Mouse (Mus musculus): ENCODE measurements around the gene Sept9.

The Sept9 gene

GRCm38 (mm10) chr11:117218070-117218469 lies 18.6 kb downstream of the Sept9 start:
- in situ Hi-C loops (cut with MboI, MseI) = loop anchor here (10.0 to 25.0 kb wide), 3 partner anchors 907 to 1587 kb away; no protein-coding TSS in a partner anchor

- in situ Hi-C loops (cut with MboI, MseI) = loop anchor here (10.0 to 25.0 kb wide), 3 partner anchors 906 to 1586 kb away; no protein-coding TSS in a partner anchor
These were observed 19.0 kb downstream of the Sept9 start for GRCm38 (mm10) chr11:117218498-117218897.

GRCm38 (mm10) chr11:117220777-117221176 lies 21.3 kb downstream of the Sept9 start:
- in situ Hi-C loops (cut with MboI, MseI) = loop anchor here in 1 of 2 experiments (25.0 kb wide), 1 partner anchor 1567 kb away; no protein-coding TSS in a partner anchor

GRCm38 (mm10) chr11:117221182-117221581 lies 21.7 kb downstream of the Sept9 start:
- in situ Hi-C loops (cut with MboI, MseI) = loop anchor here in 1 of 2 experiments (25.0 kb wide), 1 partner anchor 1566 kb away; no protein-coding TSS in a partner anchor

- in situ Hi-C loops (cut with MboI, MseI) = loop anchor here in 1 of 2 experiments (25.0 kb wide), 1 partner anchor 1564 kb away; no protein-coding TSS in a partner anchor
These were observed 23.4 kb downstream of the Sept9 start for GRCm38 (mm10) chr11:117222899-117223298.

- in situ Hi-C loops (cut with MboI, MseI) = loop anchor here in 1 of 2 experiments (25.0 kb wide), 1 partner anchor 1562 kb away; no protein-coding TSS in a partner anchor
These were observed 25.3 kb downstream of the Sept9 start for GRCm38 (mm10) chr11:117224804-117225203.

- in situ Hi-C loops (cut with MboI, MseI) = no loop called here
These were observed 26.2 kb downstream of the Sept9 start for GRCm38 (mm10) chr11:117225531-117226213.

GRCm38 (mm10) chr11:117226214-117226535 lies 26.7 kb downstream of the Sept9 start:
- in situ Hi-C loops (cut with MboI, MseI) = no loop called here

GRCm38 (mm10) chr11:117228139-117228538 lies 28.7 kb downstream of the Sept9 start:
- in situ Hi-C loops (cut with MboI, MseI) = no loop called here

- in situ Hi-C loops (cut with MboI, MseI) = loop anchor here in 1 of 2 experiments (5.0 kb wide), 1 partner anchor 126 kb away; no protein-coding TSS in a partner anchor
These were observed 32.1 kb downstream of the Sept9 start for GRCm38 (mm10) chr11:117231551-117231950.

- in situ Hi-C loops (cut with MboI, MseI) = loop anchor here in 1 of 2 experiments (5.0 kb wide), 1 partner anchor 125 kb away; no protein-coding TSS in a partner anchor
These were observed 32.6 kb downstream of the Sept9 start for GRCm38 (mm10) chr11:117232032-117232431.

GRCm38 (mm10) chr11:117232886-117233458 lies 33.5 kb downstream of the Sept9 start:
- in situ Hi-C loops (cut with MboI, MseI) = loop anchor here in 1 of 2 experiments (5.0 kb wide), 1 partner anchor 124 kb away; no protein-coding TSS in a partner anchor

GRCm38 (mm10) chr11:117233818-117234217 lies 34.4 kb downstream of the Sept9 start:
- in situ Hi-C loops (cut with MboI, MseI) = loop anchor here in 1 of 2 experiments (5.0 kb wide), 1 partner anchor 123 kb away; no protein-coding TSS in a partner anchor

GRCm38 (mm10) chr11:117235086-117235897 lies 35.8 kb downstream of the Sept9 start:
- in situ Hi-C loops (cut with MboI, MseI) = loop anchor here in 1 of 2 experiments (5.0 kb wide), 1 partner anchor 122 kb away; no protein-coding TSS in a partner anchor

GRCm38 (mm10) chr11:117235898-117236459 lies 36.5 kb downstream of the Sept9 start:
- in situ Hi-C loops (cut with MboI, MseI) = loop anchor here in 1 of 2 experiments (5.0 kb wide), 1 partner anchor 121 kb away; no protein-coding TSS in a partner anchor

- in situ Hi-C loops (cut with MboI, MseI) = loop anchor here in 1 of 2 experiments (5.0 kb wide), 1 partner anchor 119 kb away; no protein-coding TSS in a partner anchor
These were observed 38.7 kb downstream of the Sept9 start for GRCm38 (mm10) chr11:117238169-117238568.

- in situ Hi-C loops (cut with MboI, MseI) = loop anchor here (5.0 to 10.0 kb wide), 2 partner anchors 118 to 1925 kb away; no protein-coding TSS in a partner anchor
These were observed 40.2 kb downstream of the Sept9 start for GRCm38 (mm10) chr11:117239617-117240016.

GRCm38 (mm10) chr11:117240322-117240721 lies 40.9 kb downstream of the Sept9 start:
- in situ Hi-C loops (cut with MboI, MseI) = loop anchor here in 1 of 2 experiments (10.0 kb wide), 1 partner anchor 1924 kb away; no protein-coding TSS in a partner anchor

- in situ Hi-C loops (cut with MboI, MseI) = loop anchor here in 1 of 2 experiments (10.0 kb wide), 1 partner anchor 1924 kb away; no protein-coding TSS in a partner anchor
These were observed 41.6 kb downstream of the Sept9 start for GRCm38 (mm10) chr11:117240861-117241738.
